Mouse (Mus musculus) B cell, adult 2 months (primary cell): ENCODE data around the gene Gm13889.

Experiments used
- DNase-seq, 2 experiments: peaks; one replicate each; pipeline ENCODE4 v3.0.0; 2022

The Gm13889 gene

DNA sequence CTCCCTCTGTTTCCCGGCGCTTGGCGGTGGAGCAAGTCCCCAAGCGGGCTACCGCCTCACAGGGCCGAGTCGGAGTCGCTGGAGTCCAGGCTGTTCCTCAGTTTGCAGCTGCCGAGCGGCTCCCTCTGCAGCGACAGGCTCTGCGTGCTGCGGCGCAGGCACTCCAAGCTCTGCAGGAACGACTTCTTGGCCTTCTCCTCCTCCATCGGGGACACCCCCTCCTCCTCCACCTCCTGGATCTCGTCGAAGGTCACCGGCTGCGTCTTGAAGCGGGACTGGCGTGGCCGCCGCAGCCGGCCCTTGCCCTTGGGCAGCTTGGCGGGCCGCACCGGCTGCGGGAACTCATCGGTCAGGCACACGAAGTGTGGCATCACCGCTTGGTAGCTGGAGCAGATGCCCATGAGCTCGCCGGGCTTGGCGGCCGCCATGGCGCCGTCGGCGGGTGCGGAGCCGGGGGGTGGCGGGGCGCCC is 635 bp downstream of the Gm13889 start:
- DNase-seq = peak in 1 of 2 experiments; percentile 11

DNA sequence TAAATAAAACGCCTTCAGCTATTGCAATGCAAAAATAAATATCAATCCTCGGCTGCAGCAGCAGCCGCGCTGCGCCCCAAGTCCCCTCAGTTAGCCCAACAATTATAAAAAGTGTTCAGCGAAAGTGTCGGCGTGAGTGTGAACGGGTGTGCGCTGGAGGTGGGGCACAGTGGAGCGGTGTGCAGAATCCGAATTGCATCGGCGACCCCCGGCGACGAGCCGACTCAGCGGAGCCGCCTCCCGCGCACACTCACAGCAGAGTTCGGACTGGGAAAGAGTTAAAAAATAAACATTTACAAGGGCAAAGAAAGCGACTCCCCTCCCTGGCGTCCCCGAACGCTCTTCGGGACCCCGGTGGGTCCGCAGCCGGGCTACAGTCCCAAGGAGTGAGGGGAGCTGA is 1.1 kb downstream of the Gm13889 start:
- no peak for DNase-seq

DNA sequence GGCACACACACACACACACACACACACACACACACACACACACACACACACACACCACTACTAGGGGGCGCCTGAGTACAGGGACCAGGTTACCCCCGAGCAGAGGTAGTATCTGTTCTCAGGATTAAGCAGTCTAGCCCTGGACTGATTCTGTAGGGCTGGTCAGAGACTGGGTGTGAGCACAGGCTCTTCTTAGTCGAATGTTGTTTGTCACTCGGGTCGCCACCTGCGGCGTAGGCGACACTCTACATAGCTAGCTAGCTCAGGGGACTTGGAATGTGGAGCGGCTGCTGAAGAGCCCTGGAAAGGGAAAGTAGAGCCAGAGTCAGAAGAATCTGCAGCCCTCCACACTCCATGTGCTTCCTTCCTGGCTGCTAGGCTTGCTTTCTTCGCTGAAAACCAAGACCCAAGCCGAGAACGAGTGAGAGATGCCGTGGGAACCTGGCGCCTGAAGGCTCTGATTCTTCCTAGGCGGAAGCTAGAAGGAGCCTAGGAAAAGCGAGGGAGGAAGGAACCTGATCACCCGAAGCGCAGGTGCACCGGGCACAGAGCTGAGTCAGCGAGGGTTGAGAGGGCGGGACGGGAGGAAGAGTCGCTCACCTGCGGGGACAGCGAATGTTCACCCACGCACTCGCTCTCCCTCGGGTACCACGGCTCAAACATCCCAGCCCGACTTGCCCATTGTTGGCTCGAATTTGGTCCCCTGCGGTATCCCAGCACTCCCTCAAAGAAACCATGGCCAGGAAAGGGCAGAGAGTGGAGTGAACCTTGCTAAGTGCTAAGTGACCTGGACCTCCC is 2.0 kb downstream of the Gm13889 start:
- no peak for DNase-seq

GRCm38 (mm10) chr2:93953726-93954125 is 3.3 kb downstream of the Gm13889 start:
- no peak for DNase-seq

- DNase-seq = no peak
Observed at GRCm38 (mm10) chr2:93946976-93947375, 10.0 kb downstream of the Gm13889 start.

GRCm38 (mm10) chr2:93944855-93945254 is 12.1 kb downstream of the Gm13889 start:
- no peak for DNase-seq

DNA sequence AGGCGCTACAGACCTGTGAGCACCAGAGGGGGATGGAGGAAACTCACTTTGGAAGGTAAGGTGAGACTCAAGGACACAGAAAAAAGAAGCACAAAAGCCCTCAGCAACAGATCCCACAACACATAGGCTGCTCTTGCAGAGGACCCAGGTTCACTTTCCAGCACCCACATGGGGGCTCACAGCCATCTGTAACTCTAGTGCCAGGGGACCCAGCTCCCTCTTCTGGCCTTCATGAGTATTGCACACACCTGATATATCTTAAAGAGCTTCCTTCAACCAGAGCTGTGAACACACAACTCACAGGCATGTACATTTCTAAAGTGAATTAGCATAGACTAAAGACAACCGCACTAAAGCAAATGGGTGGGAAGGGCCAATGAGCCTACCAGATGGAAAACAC is 12.9 kb downstream of the Gm13889 start:
- DNase-seq = peak in 1 of 2 experiments; percentile 3

DNA sequence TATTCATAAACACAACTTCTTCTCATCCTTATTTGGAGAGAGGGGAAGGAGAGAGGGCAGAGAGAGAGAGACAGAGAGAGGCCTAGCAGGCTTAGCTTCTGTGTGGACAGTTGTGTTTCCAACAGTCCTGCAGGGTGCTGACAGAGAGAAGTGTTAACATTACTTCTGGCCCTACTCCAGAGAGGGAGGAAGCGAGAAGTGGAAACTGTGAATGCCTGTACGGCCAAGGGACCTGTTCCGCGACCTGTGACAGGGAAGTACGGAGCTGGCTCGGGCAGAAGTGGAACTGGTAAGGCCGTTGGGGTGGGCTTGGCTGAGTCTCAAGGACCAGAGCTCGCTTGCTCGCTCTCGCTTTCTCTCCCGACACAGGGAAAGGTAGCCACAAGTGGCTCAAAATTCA is 15.3 kb downstream of the Gm13889 start:
- DNase-seq = no peak

DNA sequence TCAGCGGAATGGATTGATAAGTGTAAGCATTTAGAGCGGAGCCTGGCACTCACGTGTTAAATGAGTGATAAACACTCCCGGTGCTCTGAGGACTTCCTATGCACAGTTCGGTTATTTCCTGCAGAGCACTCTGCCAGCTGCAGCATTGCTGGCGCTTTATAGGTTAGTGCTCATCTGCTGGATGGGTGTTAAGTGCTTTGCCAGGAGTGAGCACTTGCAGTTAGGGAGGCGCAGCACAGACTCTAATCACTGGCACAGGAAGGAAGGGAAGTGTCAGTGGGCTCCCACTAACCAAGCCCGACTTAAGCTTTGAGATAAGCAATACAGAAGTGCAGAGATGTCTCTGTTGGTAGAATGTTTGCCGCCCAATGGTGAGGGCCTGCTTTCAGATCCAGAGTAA is 18.5 kb downstream of the Gm13889 start:
- no peak for DNase-seq

GRCm38 (mm10) chr2:93928866-93929265 is 28.1 kb downstream of the Gm13889 start:
- DNase-seq = no peak

DNA sequence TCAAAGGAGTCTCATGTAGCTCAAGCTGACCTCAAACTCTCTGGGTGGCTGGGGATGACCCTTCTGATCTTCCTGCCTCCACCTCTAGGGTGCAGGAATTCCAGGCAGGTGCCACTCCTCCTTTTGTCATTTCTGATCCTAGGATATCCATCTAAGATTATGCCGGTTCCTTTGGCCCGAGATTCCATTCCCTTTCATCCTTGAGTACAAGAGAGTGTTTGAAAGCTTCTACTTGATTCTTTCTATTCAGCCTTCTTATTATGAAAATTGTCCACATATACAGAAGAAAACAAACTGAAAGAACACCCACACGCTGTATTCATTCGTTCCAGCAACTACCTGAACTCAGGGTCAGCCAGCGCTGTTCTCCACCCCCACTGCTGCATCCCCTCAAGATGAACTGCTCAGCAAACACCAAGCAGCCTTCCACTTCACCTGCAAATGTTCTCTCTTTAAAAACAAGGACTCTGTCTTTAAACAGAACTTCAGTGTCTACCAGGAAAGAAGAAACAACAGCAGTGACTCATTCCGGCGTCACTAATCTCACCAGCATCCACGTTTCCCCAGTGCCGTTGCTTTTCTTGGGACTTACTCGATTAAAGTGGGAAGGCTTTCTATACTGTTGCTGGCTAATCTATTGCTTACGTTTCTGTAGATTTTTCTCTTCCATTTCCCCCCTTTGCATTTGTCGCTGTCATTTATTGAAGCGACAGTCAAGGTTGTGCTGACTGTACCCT is 29.1 kb downstream of the Gm13889 start:
- DNase-seq = no peak

DNA sequence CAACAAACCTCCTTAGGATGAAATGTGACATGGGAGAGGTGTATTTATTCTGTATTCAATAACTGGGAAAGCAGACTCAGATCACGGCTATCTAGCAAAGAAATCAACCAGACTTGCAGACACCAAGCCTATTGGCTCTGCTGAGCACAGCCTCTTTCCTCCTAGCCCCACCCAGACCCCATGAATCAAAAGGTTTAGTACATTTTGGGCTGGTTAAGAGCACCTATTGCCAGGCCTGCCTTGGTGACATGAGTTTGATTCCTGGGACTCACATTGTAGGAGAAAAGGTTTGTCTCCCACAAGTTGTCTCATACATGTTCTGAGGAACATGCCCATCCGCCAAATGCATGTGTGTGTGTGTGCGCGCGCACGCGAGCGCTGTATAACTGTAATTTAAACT is 30.9 kb downstream of the Gm13889 start:
- DNase-seq = no peak

DNA sequence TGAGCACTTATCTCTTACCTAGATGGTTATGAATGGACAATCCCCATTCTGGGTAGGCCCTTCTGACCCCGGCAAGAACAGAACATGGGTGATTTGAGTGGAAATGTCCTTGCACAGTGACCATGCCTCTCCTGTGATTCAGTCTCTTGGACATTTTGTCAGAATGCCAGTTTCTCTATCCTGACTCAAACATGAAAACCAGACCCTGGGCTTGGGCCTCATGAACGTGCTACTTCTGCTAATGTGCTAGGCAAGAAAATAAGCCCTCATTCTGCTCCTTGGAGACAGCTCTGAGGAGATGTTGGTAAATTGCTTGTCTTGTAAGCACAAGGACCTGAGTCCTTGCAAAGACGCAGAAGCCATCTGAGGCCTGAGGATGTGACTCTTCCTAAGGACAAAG is 37.9 kb downstream of the Gm13889 start:
- DNase-seq = no peak

GRCm38 (mm10) chr2:93913552-93913951 is 43.4 kb downstream of the Gm13889 start:
- DNase-seq = no peak

DNA sequence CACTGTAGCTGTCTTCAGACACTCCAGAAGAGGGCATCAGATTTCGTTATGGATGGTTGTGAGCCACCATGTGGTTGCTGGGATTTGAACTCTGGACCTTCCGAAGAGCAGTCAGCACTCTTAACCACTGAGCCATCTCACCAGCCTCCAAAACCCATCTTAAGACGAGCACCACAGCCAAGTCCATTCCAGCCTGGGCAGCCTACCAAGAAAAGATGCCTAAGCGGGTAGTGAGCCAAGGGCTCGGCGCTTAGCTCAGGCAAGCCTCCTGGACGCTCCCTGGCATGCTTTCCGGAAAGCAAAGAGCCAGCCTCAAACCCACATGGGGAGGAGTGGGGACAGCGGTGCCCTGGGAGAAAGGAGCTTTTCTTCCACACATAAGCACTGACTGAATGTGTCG is 45.1 kb downstream of the Gm13889 start:
- no peak for DNase-seq

DNA sequence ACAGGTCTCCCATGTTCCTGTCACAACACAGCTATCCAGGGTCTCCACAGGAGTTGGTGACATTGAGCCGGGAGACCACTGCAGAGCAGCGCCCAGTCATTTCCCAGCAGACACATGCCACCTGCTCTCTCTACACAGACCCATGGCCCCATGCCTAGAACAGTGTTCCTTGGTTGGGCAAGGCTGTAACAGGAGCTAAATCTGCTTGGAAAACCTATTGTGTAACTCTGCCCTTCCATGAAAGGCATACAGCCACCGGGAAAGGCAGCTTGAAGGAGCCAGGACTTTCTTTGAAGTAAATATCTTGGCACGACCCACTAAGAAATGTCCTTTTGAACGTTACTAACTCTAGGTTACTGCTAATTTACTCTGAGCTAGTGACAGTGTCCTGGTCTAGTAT is 47.3 kb downstream of the Gm13889 start:
- no peak for DNase-seq

DNA sequence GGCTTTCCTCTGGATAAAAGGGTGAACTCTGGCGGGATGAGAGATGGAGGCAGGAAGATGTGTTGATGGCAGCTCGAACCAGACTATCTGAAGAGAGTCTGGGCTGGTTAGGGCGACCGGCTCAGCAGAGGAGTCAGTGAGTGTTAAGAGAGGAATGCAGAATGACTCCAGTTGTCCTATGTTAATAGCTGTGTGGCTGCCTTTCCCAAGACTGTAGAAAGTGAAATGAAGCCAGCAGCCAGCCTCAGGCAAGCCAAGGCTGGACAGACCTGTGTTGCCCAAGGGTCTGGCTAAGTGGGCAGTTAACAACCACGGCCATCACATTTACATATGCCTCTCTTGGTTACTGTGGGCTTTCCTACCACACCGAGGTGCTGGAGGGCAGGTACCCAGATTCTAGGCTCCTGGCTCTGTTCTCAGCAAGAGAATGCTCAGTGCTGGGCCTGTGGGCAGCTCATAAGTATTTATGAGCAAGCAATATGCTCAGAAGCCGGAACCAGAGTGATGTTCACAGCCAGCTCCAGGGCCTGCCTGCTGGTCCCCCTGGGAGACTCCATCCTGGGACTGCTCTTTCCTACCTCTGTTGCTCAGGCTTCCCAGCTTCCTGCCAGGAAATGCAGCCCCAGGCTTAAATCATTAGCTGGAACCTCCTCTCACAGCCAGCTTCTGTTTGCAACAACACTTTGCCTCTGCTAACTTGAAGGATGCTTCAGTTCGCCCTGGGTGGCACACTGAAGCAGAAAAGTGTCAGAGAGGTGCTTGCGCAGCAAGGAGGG is 49.3 kb downstream of the Gm13889 start:
- no peak for DNase-seq

- DNase-seq = no peak
Observed at GRCm38 (mm10) chr2:93906316-93906715, 50.7 kb downstream of the Gm13889 start.
